Mouse (Mus musculus) liver, adult (tissue): ENCODE results near the gene Nme1.

Experiments used
- GATA4 ChIP-seq: IDR thresholded peaks from 2 replicates; pipeline ENCODE4 v1.6.1; 2014; ENCODE audit warnings: mild to moderate bottlenecking, low read length; ENCODE audit not compliant: insufficient replicate concordance

Gene Nme1

GRCm38 (mm10) chr11:93984619-93985018, 16.3 kb upstream of the Nme1 start:
- TF ChIP-seq GATA4: no peak

- TF ChIP-seq GATA4: no peak
These were observed 11.3 kb upstream of the Nme1 start for GRCm38 (mm10) chr11:93979502-93980049.

GRCm38 (mm10) chr11:93972951-93973350, 4.6 kb upstream of the Nme1 start:
- TF ChIP-seq GATA4: no peak

- no peak for TF ChIP-seq GATA4
These were observed 1.5 kb upstream of the Nme1 start for GRCm38 (mm10) chr11:93969799-93970198.

- TF ChIP-seq GATA4: no peak
These were observed 850 bp upstream of the Nme1 start for GRCm38 (mm10) chr11:93969171-93969570.

GRCm38 (mm10) chr11:93968848-93969128, 467 bp upstream of the Nme1 start:
- no peak for TF ChIP-seq GATA4

- TF ChIP-seq GATA4: no peak
These were observed 940 bp downstream of the Nme1 start for GRCm38 (mm10) chr11:93967381-93967780.

- TF ChIP-seq GATA4: no peak
These were observed 2.9 kb downstream of the Nme1 start for GRCm38 (mm10) chr11:93965391-93965790.

GRCm38 (mm10) chr11:93963013-93963412, 5.3 kb downstream of the Nme1 start:
- no peak for TF ChIP-seq GATA4

GRCm38 (mm10) chr11:93961482-93961881, 6.8 kb downstream of the Nme1 start:
- no peak for TF ChIP-seq GATA4

- no peak for TF ChIP-seq GATA4
These were observed 10.6 kb downstream of the Nme1 start for GRCm38 (mm10) chr11:93957746-93958145.

GRCm38 (mm10) chr11:93957031-93957555, 11.2 kb downstream of the Nme1 start:
- no peak for TF ChIP-seq GATA4

- no peak for TF ChIP-seq GATA4
These were observed 12.2 kb downstream of the Nme1 start, which contains the start of gene Nme2 for GRCm38 (mm10) chr11:93956159-93956558. Gene Nme2 (minus strand): TSS chr11:93956259.

GRCm38 (mm10) chr11:93955256-93956150, 12.8 kb downstream of the Nme1 start:
- TF ChIP-seq GATA4: peak; percentile 11; the same call in 1 of the 2 replicates

- no peak for TF ChIP-seq GATA4
These were observed 13.5 kb downstream of the Nme1 start for GRCm38 (mm10) chr11:93954738-93955255.

- no peak for TF ChIP-seq GATA4
These were observed 15.9 kb downstream of the Nme1 start for GRCm38 (mm10) chr11:93952376-93952775.

GRCm38 (mm10) chr11:93950045-93950444, 18.3 kb downstream of the Nme1 start:
- TF ChIP-seq GATA4: no peak
